Mouse (Mus musculus): ENCODE data around the gene Hlcs.

DNA sequence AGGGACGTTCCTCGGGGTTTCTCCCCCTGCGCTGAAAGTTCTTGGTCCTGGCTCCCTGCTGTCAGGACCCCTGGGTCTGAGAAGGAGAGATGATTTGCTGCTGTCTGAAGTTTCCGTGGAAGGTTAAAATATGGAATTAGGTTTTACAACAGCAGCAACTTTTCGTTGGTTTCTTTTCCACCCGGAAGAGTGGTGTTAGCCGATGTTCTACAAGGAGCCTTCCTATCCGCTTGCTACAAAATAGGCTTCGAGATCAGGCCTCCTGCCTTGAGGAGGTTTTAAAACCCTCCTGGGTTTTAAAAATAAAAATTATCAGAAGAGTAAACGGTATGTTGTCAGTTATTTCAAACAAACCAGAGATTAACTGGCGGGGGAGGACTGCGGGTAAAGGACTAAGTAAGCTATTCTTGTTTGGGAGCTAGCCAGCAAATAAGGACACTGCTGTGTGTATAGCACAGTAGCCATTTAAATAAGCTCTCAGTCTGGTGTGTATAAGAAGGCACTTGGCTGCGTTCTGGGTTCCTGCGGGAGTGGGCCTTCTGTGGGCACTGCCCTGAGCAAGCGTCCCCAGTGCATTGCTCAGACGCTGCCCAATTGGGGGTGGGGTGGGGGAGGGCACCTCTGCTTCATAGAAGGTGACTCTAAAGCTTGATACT is 225.7 kb downstream of the Hlcs start:
- TF ChIP-seq POLR2A (IDR thresholded peaks at IDR 0.05; ENCODE audit: insufficient read depth, low read depth, low read length) = no peak
- no peak for TF ChIP-seq CTCF (IDR thresholded peaks at IDR 0.05)
- TF ChIP-seq EP300 (IDR thresholded peaks at IDR 0.05; ENCODE audit: insufficient read depth, low read depth, low read length) = no peak

Measured in heart, adult 2 months (tissue).